Mouse (Mus musculus) embryonic facial prominence, embryonic 14.5 days (tissue): ENCODE data around the gene Tgfbr3. TPM values are rescaled to one million over a fixed set of nuclear protein-coding genes. Genes with fewer than 3 reads are reported as not detected.

Source experiments
- ATAC-seq: fragments of 200-750 bp; cut with Nextera tagmentation; 2 replicates; pipeline ENCODE4 v1.8.0; 2017; ENCODE audit warnings: low read depth, moderate number of reproducible peaks, moderate TSS enrichment
- DNase-seq: peaks from one replicate; pipeline ENCODE4 v3.0.0-alpha.2; 2015; ENCODE audit warnings: low spot score
- H3K27ac ChIP-seq: fragments of 300-500 bp; sonication (generic); replicated peaks from 2 replicates; pipeline ENCODE4 v1.5.1; 2014; ENCODE audit warnings: low read depth, mild to moderate bottlenecking, low read length, moderate library complexity
- H3K27me3 ChIP-seq: fragments of 300-500 bp; sonication (generic); replicated peaks from 2 replicates; pipeline ENCODE4 v1.6.1; 2014; ENCODE audit warnings: low read length; ENCODE audit not compliant: control insufficient read depth, insufficient read depth
- H3K36me3 ChIP-seq: fragments of 300-500 bp; sonication (generic); 2 replicates; pipeline ENCODE4 v1.6.1; 2014; ENCODE audit warnings: low read length, mixed read lengths; ENCODE audit not compliant: control insufficient read depth, insufficient read depth
- H3K4me1 ChIP-seq: fragments of 300-500 bp; sonication (generic); 2 replicates; pipeline ENCODE4 v1.6.1; 2014; ENCODE audit warnings: antibody characterized with exemption, low read length; ENCODE audit not compliant: control insufficient read depth, insufficient read depth
- H3K4me2 ChIP-seq: fragments of 300-500 bp; sonication (generic); 2 replicates; pipeline ENCODE4 v1.6.1; 2014; ENCODE audit warnings: low read depth, mild to moderate bottlenecking, low read length, moderate library complexity, mixed read lengths
- H3K4me3 ChIP-seq: fragments of 300-500 bp; sonication (generic); 2 replicates; pipeline ENCODE4 v1.5.1; 2014; ENCODE audit warnings: low read depth, mild to moderate bottlenecking, low read length
- H3K9ac ChIP-seq: fragments of 300-500 bp; sonication (generic); 2 replicates; pipeline ENCODE4 v1.6.1; 2014; ENCODE audit warnings: low read depth, mild to moderate bottlenecking, low read length, moderate library complexity, mixed read lengths
- H3K9me3 ChIP-seq: fragments of 300-500 bp; sonication (generic); 2 replicates; pipeline ENCODE4 v1.6.1; 2016; ENCODE audit warnings: low read length; ENCODE audit not compliant: control insufficient read depth
- WGBS: fragments of 180-500 bp; shearing (Covaris S2); extraction: QIAGEN DNeasy Blood & Tissue Kit; methylation state at CpG from one replicate; pipeline ENCODE4 v1.1.7; 2014; 5-methylcytosine and 5-hydroxymethylcytosine counted together
- polyA plus RNA-seq: library from polyadenylated mRNA; unstranded; fragments of >200 nt; fragmentation: Nextera tagmentation; extraction: Ambion mirVana; gene quantifications from 2 replicates; pipeline ENCODE4 v1.2.1, GENCODE M21; 2014

The Tgfbr3 gene
- polyA plus RNA-seq, 1 experiment from 2014 or later = 36.5 TPM

GRCm38 (mm10) chr5:107157384-107157783 is 132.0 kb downstream of the Tgfbr3 start:
- H3K36me3 ChIP-seq = peaks cover 17% of the 10 kb centered on the region
- no peak overlapping the region for H3K9ac ChIP-seq
- peak; percentile 77 for DNase-seq
- no peaks in the 10 kb centered on the region for H3K27me3 ChIP-seq
- 23% methylated on average over 8 of the region's 9 CpGs for WGBS
- peak overlapping the region; percentile 16 for H3K4me2 ChIP-seq
- H3K27ac ChIP-seq = peak overlapping the region; percentile 71
- peak; percentile 44; the same call in 1 of the 2 replicates for ATAC-seq
- peaks cover 52% of the 10 kb centered on the region for H3K4me1 ChIP-seq
- no peaks in the 10 kb centered on the region for H3K9me3 ChIP-seq
- H3K4me3 ChIP-seq = no peak overlapping the region

- Histone ChIP-seq H3K4me1 (peaks cover 52% of the 10 kb centered on the region), H3K27me3 (no peaks in the 10 kb centered on the region), H3K4me2 (no peak overlapping the region), H3K27ac (no peak overlapping the region), H3K4me3 (no peak overlapping the region), H3K9me3 (no peaks in the 10 kb centered on the region), H3K36me3 (peaks cover 20% of the 10 kb centered on the region), H3K9ac (no peak overlapping the region)
- ATAC-seq (no peak), DNase-seq (no peak)
- 85% methylated on average over 3 of the region's 3 CpGs for WGBS
These were observed 133.3 kb downstream of the Tgfbr3 start for GRCm38 (mm10) chr5:107156096-107156495.

DNA sequence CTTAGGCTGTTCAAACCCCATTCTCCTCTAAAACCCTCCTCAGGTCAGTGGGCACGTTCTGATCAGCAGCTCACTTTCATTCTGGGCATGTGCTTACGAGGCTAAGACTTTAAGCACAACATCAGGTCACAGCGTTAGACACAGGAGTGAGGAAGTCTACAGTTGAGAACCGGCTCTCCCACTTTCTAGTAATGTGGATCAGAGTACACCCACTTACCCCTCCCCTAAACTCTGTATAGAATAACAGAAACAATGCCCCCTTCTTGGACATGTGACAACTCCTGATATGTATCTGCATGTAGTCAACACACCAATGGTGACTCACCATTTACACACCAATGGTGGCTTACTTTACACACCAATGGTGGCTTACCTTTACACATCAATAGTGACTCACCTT is 136.4 kb downstream of the Tgfbr3 start:
- Histone ChIP-seq H3K9ac (no peak overlapping the region), H3K4me3 (no peak overlapping the region), H3K36me3 (peaks cover 17% of the 10 kb centered on the region), H3K27ac (no peak overlapping the region), H3K9me3 (no peaks in the 10 kb centered on the region), H3K4me1 (peaks cover 52% of the 10 kb centered on the region), H3K27me3 (no peaks in the 10 kb centered on the region), H3K4me2 (no peak overlapping the region)
- ATAC-seq (peak; percentile 72; the same call in 1 of the 2 replicates), DNase-seq (peak; percentile 80)
- 70% methylated on average over 4 of the region's 4 CpGs for WGBS

DNA sequence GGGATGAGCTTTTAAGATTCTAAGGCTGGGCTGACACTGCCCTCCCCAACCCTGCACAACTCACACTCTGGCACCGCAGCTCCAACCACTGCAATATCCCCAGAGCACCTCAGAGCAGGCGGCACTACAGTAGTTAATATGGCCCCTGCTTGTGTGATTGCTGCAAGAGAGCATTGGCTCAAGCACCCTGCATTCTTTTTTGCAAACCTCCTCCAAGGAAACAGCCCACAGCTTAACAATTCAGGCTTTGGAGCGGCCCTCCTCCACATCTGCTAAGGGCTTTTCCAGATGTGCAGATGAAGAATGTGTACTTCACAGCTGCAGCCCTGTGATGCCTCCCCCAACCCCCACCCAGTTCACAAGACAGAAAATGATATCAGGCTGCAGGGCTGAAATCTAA is 138.1 kb downstream of the Tgfbr3 start:
- ATAC-seq (peak; percentile 46), DNase-seq (peak; percentile 83)
- Histone ChIP-seq H3K9ac (0 out of 2 replicates have a peak overlapping the region, but pooled peaks have one; percentile 34), H3K4me2 (0 out of 2 replicates have a peak overlapping the region, but pooled peaks have one; percentile 15), H3K9me3 (no peaks in the 10 kb centered on the region), H3K27ac (peak overlapping the region; percentile 65), H3K27me3 (no peaks in the 10 kb centered on the region), H3K4me1 (peaks cover 49% of the 10 kb centered on the region), H3K36me3 (peaks cover 17% of the 10 kb centered on the region), H3K4me3 (no peak overlapping the region)
- 15% methylated on average over 3 of the region's 3 CpGs for WGBS

DNA sequence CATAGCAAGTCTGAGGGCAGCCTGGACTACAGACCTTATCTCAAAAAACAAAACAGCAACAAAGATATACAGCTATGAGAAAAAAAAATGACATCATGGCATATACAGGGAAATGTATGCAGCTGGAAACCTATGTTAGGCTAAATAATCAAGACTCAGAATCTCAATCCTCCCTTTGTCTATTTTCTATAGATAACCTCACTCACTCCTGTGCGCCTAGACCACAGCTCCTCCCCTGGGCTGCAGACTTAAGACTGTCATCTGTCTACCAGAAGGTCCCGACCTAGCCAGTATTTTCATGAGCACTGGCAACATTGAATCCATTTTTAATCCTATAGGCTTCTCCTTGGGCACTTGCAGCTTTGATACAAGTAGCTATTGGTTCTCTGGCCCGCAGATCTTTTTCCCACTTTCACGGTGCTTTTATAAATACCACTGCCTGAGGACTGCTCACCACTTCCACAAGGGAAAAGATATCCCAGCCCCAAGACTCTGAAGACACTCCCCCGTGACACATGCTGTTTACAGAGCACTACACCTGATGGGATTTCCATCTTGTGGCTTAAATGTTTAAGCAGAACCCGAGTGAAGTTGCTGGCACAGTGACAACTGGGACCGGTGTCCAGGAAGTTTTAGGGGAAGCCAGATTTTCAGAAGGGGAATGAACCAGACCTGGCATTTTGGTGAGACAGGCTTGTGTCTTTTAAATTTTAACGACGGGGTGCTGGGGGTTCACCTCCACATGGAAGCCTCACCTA is 138.7 kb downstream of the Tgfbr3 start:
- Histone ChIP-seq H3K9me3 (no peaks in the 10 kb centered on the region), H3K4me1 (peaks cover 49% of the 10 kb centered on the region), H3K27ac (peak overlapping the region; percentile 65), H3K4me2 (0 out of 2 replicates have a peak overlapping the region, but pooled peaks have one; percentile 15), H3K9ac (0 out of 2 replicates have a peak overlapping the region, but pooled peaks have one; percentile 34), H3K27me3 (no peaks in the 10 kb centered on the region), H3K4me3 (no peak overlapping the region), H3K36me3 (peaks cover 17% of the 10 kb centered on the region)
- 34% methylated on average over 9 of the region's 9 CpGs for WGBS
- ATAC-seq = 0 out of 2 replicates have a peak, but pooled peaks have one; percentile 42
- DNase-seq = peak; percentile 81

- WGBS = 30% methylated on average over 13 of the region's 13 CpGs
- Histone ChIP-seq H3K4me3 (no peak overlapping the region), H3K4me1 (peaks cover 54% of the 10 kb centered on the region), H3K9me3 (no peaks in the 10 kb centered on the region), H3K27ac (peak overlapping the region; percentile 61), H3K9ac (no peak overlapping the region), H3K4me2 (no peak overlapping the region), H3K27me3 (no peaks in the 10 kb centered on the region), H3K36me3 (peaks cover 10% of the 10 kb centered on the region)
- peak; percentile 31 for ATAC-seq
- peak; percentile 93 for DNase-seq
These were observed 141.3 kb downstream of the Tgfbr3 start for GRCm38 (mm10) chr5:107147951-107148766.

GRCm38 (mm10) chr5:107147413-107147812 is 142.0 kb downstream of the Tgfbr3 start:
- Histone ChIP-seq H3K4me1 (peaks cover 50% of the 10 kb centered on the region), H3K9me3 (no peaks in the 10 kb centered on the region), H3K36me3 (peaks cover 4% of the 10 kb centered on the region), H3K27me3 (no peaks in the 10 kb centered on the region), H3K27ac (no peak overlapping the region), H3K9ac (no peak overlapping the region), H3K4me3 (no peak overlapping the region), H3K4me2 (no peak overlapping the region)
- DNase-seq (no peak), ATAC-seq (no peak)

DNA sequence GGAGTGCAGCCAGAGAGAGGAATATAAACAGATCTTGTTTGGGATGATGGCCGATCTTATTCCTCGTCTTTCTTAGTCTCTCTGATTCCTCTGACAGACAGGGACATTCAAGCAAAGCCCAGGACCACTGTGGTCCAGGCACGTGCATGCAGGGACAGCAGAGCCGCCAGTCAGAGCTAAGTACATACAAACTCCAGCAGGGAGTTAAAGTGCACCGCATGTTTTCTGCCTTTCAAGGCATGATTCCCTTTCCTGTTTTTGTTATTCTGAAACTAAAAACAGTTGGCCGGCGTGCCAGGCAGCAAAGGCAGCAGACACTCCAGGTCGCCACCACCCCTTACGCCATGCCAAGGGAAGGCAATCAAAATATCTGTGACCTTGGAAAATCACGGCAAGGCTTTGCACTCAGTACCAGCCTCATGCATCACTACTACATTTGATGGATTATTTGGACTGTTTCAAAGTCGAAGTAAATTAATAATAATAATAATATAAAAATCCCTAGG is 143.3 kb downstream of the Tgfbr3 start:
- H3K27me3 ChIP-seq = no peaks in the 10 kb centered on the region
- 47% methylated on average over 11 of the region's 11 CpGs for WGBS
- no peaks in the 10 kb centered on the region; the same call in none of the 2 replicates for H3K36me3 ChIP-seq
- H3K4me1 ChIP-seq = peaks cover 41% of the 10 kb centered on the region
- H3K27ac ChIP-seq = no peak overlapping the region
- no peak overlapping the region for H3K9ac ChIP-seq
- no peak overlapping the region for H3K4me3 ChIP-seq
- no peak overlapping the region for H3K4me2 ChIP-seq
- ATAC-seq = no peak
- no peaks in the 10 kb centered on the region for H3K9me3 ChIP-seq
- DNase-seq = no peak
